Mouse (Mus musculus): ENCODE measurements around the gene Atrnl1. TPM values are rescaled to one million over a fixed set of nuclear protein-coding genes. Genes with fewer than 3 reads are reported as not detected.
A peak's percentile ranks its signal among the peaks of the same experiment; 100 is the strongest.

Atrnl1 gene
- polyA plus RNA-seq, 1 experiment: 8.8 TPM

DNA sequence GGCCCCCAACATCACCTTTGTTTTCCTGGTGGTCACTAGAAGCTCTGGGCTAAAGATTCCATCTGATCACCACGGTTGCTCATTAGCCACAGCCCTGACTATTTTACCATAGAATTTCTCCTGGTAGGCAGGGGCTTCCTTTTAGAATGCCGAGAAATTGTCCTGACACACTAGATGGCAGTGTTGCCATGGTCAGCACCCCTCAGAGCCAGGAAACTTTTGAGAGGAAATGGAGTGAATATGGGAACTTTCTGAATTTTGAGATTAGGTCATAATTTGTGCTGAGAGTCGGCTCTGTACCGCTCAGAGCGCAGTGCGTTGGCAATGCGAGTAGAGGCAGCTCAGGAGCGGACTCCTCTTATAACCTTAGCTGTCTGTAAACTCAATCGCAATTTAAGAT, 134.7 kb downstream of the Atrnl1 start:
- H3K27ac ChIP-seq (ENCODE audit: insufficient read depth, low read depth, low read length): no peak overlapping the region
- H3K4me3 ChIP-seq (ENCODE audit: insufficient read depth, low read length): no peak overlapping the region
- no peaks in the 10 kb centered on the region for H3K4me1 ChIP-seq (ENCODE audit: control insufficient read depth, insufficient read depth, low read length)
- peak; percentile 23; the same call in 1 of the 2 replicates for TF ChIP-seq CTCF (IDR thresholded peaks at IDR 0.05; ENCODE audit: low read depth, low read length)
- no peak for TF ChIP-seq POLR2A (IDR thresholded peaks at IDR 0.05; ENCODE audit: borderline replicate concordance, low read depth, low read length)

GRCm38 (mm10) chr19:57746553-57746952, 135.7 kb downstream of the Atrnl1 start:
- Histone ChIP-seq H3K4me3 (ENCODE audit: insufficient read depth, low read length) (no peak overlapping the region), H3K27ac (ENCODE audit: insufficient read depth, low read depth, low read length) (no peak overlapping the region), H3K4me1 (ENCODE audit: control insufficient read depth, insufficient read depth, low read length) (no peaks in the 10 kb centered on the region)
- TF ChIP-seq POLR2A (IDR thresholded peaks at IDR 0.05; ENCODE audit: borderline replicate concordance, low read depth, low read length): no peak
- no peak for TF ChIP-seq CTCF (IDR thresholded peaks at IDR 0.05; ENCODE audit: low read depth, low read length)

GRCm38 (mm10) chr19:57752189-57752588, 141.4 kb downstream of the Atrnl1 start:
- no peak for TF ChIP-seq CTCF (IDR thresholded peaks at IDR 0.05; ENCODE audit: low read depth, low read length)
- TF ChIP-seq POLR2A (IDR thresholded peaks at IDR 0.05; ENCODE audit: borderline replicate concordance, low read depth, low read length): no peak
- no peak overlapping the region for H3K4me3 ChIP-seq (ENCODE audit: insufficient read depth, low read length)
- H3K4me1 ChIP-seq (ENCODE audit: control insufficient read depth, insufficient read depth, low read length): no peaks in the 10 kb centered on the region
- H3K27ac ChIP-seq (ENCODE audit: insufficient read depth, low read depth, low read length): no peak overlapping the region

- peaks cover 9% of the 10 kb centered on the region for H3K4me1 ChIP-seq (ENCODE audit: control insufficient read depth, insufficient read depth, low read length)
- TF ChIP-seq POLR2A (IDR thresholded peaks at IDR 0.05; ENCODE audit: borderline replicate concordance, low read depth, low read length): no peak
- no peak for TF ChIP-seq CTCF (IDR thresholded peaks at IDR 0.05; ENCODE audit: low read depth, low read length)
- peak overlapping the region; percentile 42 for H3K27ac ChIP-seq (ENCODE audit: insufficient read depth, low read depth, low read length)
- no peak overlapping the region for H3K4me3 ChIP-seq (ENCODE audit: insufficient read depth, low read length)
Measured at GRCm38 (mm10) chr19:57762526-57762925, 151.7 kb downstream of the Atrnl1 start.

DNA sequence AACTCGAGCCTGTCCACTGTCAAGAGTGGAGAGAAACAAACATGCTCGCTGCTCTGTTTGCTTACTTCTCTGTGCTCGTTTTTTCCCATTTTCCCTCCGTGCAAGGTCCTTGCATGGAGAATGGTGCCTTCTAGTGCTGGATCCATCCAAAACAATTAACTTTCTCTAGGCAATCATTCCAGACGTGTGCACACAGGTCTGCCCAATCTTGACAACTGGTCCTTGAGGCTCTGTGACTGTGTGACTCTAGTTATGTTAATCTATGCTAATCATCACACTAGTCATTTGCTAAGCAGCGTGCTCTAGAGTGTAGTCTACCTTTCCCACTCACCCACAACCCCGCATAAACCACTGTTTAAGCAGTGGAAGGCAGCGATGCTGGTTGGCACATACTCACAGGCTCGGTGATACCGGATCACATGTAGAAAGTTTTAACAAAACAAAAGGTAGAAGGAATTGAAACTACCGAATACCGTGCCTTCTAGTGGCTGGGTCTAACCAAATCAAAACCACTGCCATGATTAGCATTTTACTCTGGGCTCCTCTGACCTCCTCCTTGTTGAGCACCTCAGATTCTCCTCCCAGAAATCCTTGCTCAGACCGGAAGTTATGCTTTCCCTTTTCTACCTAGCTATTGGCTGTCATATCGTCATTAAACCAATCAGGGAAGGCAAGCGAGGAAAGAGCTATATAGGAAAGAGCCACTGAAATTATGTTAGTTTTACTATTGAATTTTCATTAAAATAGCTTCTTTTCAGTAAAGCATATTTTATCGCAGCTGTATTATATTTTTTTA, 153.9 kb downstream of the Atrnl1 start:
- Histone ChIP-seq H3K27ac (ENCODE audit: insufficient read depth, low read depth, low read length) (no peak overlapping the region), H3K4me1 (ENCODE audit: control insufficient read depth, insufficient read depth, low read length) (peaks cover 9% of the 10 kb centered on the region), H3K4me3 (ENCODE audit: insufficient read depth, low read length) (no peak overlapping the region)
- TF ChIP-seq POLR2A (IDR thresholded peaks at IDR 0.05; ENCODE audit: borderline replicate concordance, low read depth, low read length) (no peak), CTCF (IDR thresholded peaks at IDR 0.05; ENCODE audit: low read depth, low read length) (no peak)

DNA sequence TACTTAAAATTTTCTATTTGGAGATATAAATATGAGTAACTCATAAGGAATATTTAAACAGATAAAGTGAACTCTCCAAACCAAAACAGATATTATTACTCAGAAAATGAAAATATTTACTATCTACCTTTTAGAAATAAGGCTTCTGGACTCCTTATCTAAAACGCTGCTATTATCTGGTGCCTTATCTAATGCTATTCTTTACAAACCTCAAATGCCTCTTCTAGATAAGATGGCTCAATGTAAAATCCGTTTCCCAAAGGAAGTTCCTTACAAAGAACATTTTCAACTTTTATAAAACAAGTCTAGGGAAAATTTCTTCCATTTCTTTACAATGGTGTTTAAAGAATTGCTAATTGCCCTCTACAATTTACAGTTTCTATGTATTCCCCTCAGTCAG, 156.2 kb downstream of the Atrnl1 start:
- peaks cover 7% of the 10 kb centered on the region for H3K4me1 ChIP-seq (ENCODE audit: control insufficient read depth, insufficient read depth, low read length)
- H3K27ac ChIP-seq (ENCODE audit: insufficient read depth, low read depth, low read length): no peak overlapping the region
- TF ChIP-seq POLR2A (IDR thresholded peaks at IDR 0.05; ENCODE audit: borderline replicate concordance, low read depth, low read length) (no peak), CTCF (IDR thresholded peaks at IDR 0.05; ENCODE audit: low read depth, low read length) (no peak)
- H3K4me3 ChIP-seq (ENCODE audit: insufficient read depth, low read length): no peak overlapping the region

- Histone ChIP-seq H3K4me3 (ENCODE audit: insufficient read depth, low read length) (no peak overlapping the region), H3K4me1 (ENCODE audit: control insufficient read depth, insufficient read depth, low read length) (no peaks in the 10 kb centered on the region), H3K27ac (ENCODE audit: insufficient read depth, low read depth, low read length) (no peak overlapping the region)
- no peak for TF ChIP-seq POLR2A (IDR thresholded peaks at IDR 0.05; ENCODE audit: borderline replicate concordance, low read depth, low read length)
- TF ChIP-seq CTCF (IDR thresholded peaks at IDR 0.05; ENCODE audit: low read depth, low read length): no peak
Measured at GRCm38 (mm10) chr19:57768661-57769060, 157.8 kb downstream of the Atrnl1 start.

DNA sequence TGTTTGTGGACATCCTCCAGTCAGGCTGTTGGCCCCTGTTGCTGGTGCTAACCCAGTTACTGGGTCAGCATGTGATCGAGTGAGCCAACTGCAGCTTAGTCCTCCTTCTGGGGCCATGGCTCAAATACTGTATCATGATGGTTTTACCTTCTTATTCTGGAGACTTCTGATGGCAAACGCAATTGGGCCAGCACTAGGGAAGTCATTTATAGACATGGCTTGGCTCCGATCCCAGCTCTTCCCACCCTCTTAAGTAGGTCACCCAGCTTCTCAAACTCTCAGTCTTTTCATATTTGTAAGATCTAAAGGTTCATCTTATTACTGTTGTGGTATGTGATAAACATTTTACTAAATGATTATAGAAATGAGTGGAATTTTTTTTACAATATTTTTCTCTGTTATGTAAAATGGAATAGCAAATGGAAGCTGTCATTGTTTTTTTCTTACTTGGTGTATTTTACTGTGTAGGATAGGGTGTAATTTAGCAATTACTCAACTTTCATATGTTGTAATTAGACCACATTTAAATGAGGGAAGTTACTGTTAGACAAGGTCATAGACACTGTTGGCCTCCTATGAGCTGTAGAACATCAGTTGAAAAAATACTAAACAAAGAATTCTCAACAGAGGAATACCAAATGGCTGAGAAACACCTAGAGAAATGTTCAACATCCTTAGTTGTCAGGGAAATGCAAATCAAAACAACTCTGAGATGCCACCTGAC, 171.7 kb downstream of the Atrnl1 start:
- no peak overlapping the region for H3K27ac ChIP-seq (ENCODE audit: insufficient read depth, low read depth, low read length)
- TF ChIP-seq POLR2A (IDR thresholded peaks at IDR 0.05; ENCODE audit: borderline replicate concordance, low read depth, low read length) (no peak), CTCF (IDR thresholded peaks at IDR 0.05; ENCODE audit: low read depth, low read length) (no peak)

GRCm38 (mm10) chr19:57786699-57787098, 175.9 kb downstream of the Atrnl1 start:
- TF ChIP-seq CTCF (IDR thresholded peaks at IDR 0.05; ENCODE audit: low read depth, low read length): no peak
- Histone ChIP-seq H3K4me3 (ENCODE audit: insufficient read depth, low read length) (no peak overlapping the region), H3K27ac (ENCODE audit: insufficient read depth, low read depth, low read length) (no peak overlapping the region), H3K4me1 (ENCODE audit: control insufficient read depth, insufficient read depth, low read length) (peaks cover 3% of the 10 kb centered on the region; the same call in 1 of the 2 replicates)

More for the DNA sequence above, 171.7 kb downstream of the Atrnl1 start:
- Histone ChIP-seq H3K4me1 (ENCODE audit: control insufficient read depth, insufficient read depth, low read length) (peaks cover 3% of the 10 kb centered on the region; the same call in 1 of the 2 replicates), H3K4me3 (ENCODE audit: insufficient read depth, low read length) (no peak overlapping the region)

DNA sequence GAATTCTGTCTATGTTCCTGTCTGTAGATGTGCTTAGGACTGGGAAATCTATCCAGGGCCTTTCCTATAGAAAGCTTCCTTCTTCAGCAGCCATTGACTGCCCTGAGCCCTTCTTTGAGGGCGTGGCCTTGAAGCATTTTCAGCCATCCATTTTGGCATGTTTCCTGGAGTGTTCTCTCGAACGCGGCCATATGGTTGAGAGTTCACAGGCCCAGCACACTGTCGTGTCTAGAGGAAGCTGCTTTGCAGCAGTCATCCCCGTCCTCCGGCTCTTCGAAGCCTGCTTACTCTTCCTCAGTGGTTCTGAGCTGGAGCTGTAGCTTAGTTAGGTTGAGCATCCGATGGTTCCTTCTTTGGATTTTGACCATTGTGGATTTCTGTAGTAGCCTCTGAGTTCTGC, 191.4 kb downstream of the Atrnl1 start:
- H3K27ac ChIP-seq (ENCODE audit: insufficient read depth, low read depth, low read length): no peak overlapping the region
- TF ChIP-seq CTCF (IDR thresholded peaks at IDR 0.05; ENCODE audit: low read depth, low read length) (no peak), POLR2A (IDR thresholded peaks at IDR 0.05; ENCODE audit: borderline replicate concordance, low read depth, low read length) (no peak)
- H3K4me3 ChIP-seq (ENCODE audit: insufficient read depth, low read length): no peak overlapping the region
- H3K4me1 ChIP-seq (ENCODE audit: control insufficient read depth, insufficient read depth, low read length): no peaks in the 10 kb centered on the region
